Comparison of ENCODE assay signal across 26 mouse cellular contexts in the genomic region with DNA sequence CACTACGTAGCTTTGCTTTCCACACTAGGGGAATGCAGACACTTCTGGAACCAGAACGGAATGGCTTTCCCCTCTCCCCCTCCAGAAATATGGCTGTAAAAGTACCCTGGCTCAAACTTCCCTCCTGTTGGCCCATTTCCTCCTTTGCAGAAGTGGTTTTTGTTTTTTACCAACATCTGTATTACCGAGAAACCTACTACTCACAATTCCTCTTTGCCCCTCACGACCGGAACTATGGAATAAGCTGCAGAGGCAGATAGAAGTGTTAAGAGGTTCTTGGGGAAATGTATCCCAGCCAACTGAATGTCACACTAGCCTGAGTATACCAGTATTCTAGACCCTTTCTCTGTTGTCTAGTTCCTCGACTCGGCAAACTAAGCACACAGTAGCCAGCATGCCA. TPM values are rescaled to one million over a fixed set of nuclear protein-coding genes. Genes with fewer than 3 reads are reported as not detected.
DNase-seq lines count a peak whose midpoint lies in the region; ATAC-seq lines count a peak whose summit lies in the region.
"Had no signal": no experiment of that assay in that cellular context is flagged by ENCODE, and none has a peak within 500 bp of the region (broad histone marks: within the 10 kb centered on the region; RNA-seq: fewer than 3 reads in every experiment).

No protein-coding gene starts in this region.

- peaks cover 67% of the 10 kb centered on the region for H3K4me1 ChIP-seq in hindbrain, embryonic 12.5 days
- 0 out of 2 replicates have a peak, but pooled peaks cover 2% of the 10 kb centered on the region for H3K4me1 ChIP-seq in hindbrain, embryonic 11.5 days (replicated peaks; ENCODE audit: control insufficient read depth, insufficient read depth, low read length)
- peaks cover 78% of the 10 kb centered on the region for H3K4me1 ChIP-seq in midbrain, embryonic 16.5 days (ENCODE audit: control insufficient read depth, insufficient read depth, low read length)
- H3K4me1 ChIP-seq in midbrain, embryonic 11.5 days (ENCODE audit: control insufficient read depth, insufficient read depth, low read length) = peaks cover 12% of the 10 kb centered on the region
- H3K4me1 ChIP-seq: heart, embryonic 13.5 days; kidney, embryonic 15.5 days had no signal

- no peak overlapping the region for H3K27ac ChIP-seq in hindbrain, embryonic 12.5 days
- no peak overlapping the region for H3K27ac ChIP-seq in hindbrain, embryonic 11.5 days (ENCODE audit: low read depth, low read length)
- H3K27ac ChIP-seq in midbrain, embryonic 16.5 days (ENCODE audit: low read length) = no peak overlapping the region
- H3K27ac ChIP-seq in midbrain, embryonic 11.5 days (ENCODE audit: low read depth, low read length) = no peak overlapping the region
- H3K27ac ChIP-seq: forebrain, embryonic 12.5 days; heart, adult 2 months; heart, embryonic 13.5 days; kidney, embryonic 15.5 days; limb, embryonic 13.5 days; lung, embryonic 15.5 days had no signal

- H3K9me3 ChIP-seq in hindbrain, embryonic 12.5 days (replicated peaks) = no peaks in the 10 kb centered on the region
- H3K9me3 ChIP-seq in hindbrain, embryonic 11.5 days (ENCODE audit: control insufficient read depth, low read length) = no peaks in the 10 kb centered on the region
- H3K9me3 ChIP-seq in midbrain, embryonic 16.5 days (replicated peaks; ENCODE audit: control insufficient read depth, low read length, poor library complexity, severe bottlenecking) = no peaks in the 10 kb centered on the region
- no peaks in the 10 kb centered on the region for H3K9me3 ChIP-seq in midbrain, embryonic 11.5 days (ENCODE audit: control insufficient read depth, low read length)
- H3K9me3 ChIP-seq: forebrain, embryonic 12.5 days; heart, embryonic 13.5 days; kidney, embryonic 15.5 days; limb, embryonic 13.5 days; lung, embryonic 15.5 days had no signal

- no peak for DNase-seq in hindbrain, embryonic 11.5 days (ENCODE audit: low spot score)
- no peak for DNase-seq in midbrain, embryonic 11.5 days (ENCODE audit: low spot score, missing footprints)
- no peak for DNase-seq in gastrocnemius, postnatal 10 days
- DNase-seq in thymus, adult 18-20 months = no peak
- DNase-seq: adrenal gland, postnatal 25 days; cerebellum, adult 11-12 months; forebrain, postnatal 0 days; gastrocnemius, postnatal 25 days; heart, adult 2 months; heart, postnatal 10 days; kidney, adult 18-20 months; kidney, postnatal 25 days; right cerebral cortex, postnatal 14 days; thymus, postnatal 36 days had no signal

- no peak for ATAC-seq in hindbrain, embryonic 12.5 days (ENCODE audit: low FRiP score)
- no peak for ATAC-seq in hindbrain, embryonic 11.5 days (ENCODE audit: low FRiP score)
- no peak for ATAC-seq in midbrain, embryonic 16.5 days
- ATAC-seq in midbrain, embryonic 11.5 days (ENCODE audit: low FRiP score) = no peak
- ATAC-seq in common myeloid progenitor, adult 5-6 weeks (replicated peaks; ENCODE audit: low read depth, poor library complexity, severe bottlenecking) = peak; percentile 85
- ATAC-seq in megakaryocyte, adult 5-6 weeks (ENCODE audit: poor library complexity, severe bottlenecking) = peak; percentile 49
- ATAC-seq: forebrain, postnatal 0 days; hindbrain, embryonic 16.5 days had no signal

- H3K9ac ChIP-seq in hindbrain, embryonic 12.5 days = no peak overlapping the region; the same call in 1 of the 2 replicates
- no peak overlapping the region for H3K9ac ChIP-seq in hindbrain, embryonic 11.5 days (ENCODE audit: low read depth, low read length)
- no peak overlapping the region for H3K9ac ChIP-seq in midbrain, embryonic 16.5 days (ENCODE audit: low read depth, low read length)
- no peak overlapping the region for H3K9ac ChIP-seq in midbrain, embryonic 11.5 days (ENCODE audit: low read length)
- H3K9ac ChIP-seq: forebrain, embryonic 12.5 days; forebrain, postnatal 0 days; heart, embryonic 13.5 days; kidney, embryonic 15.5 days; limb, embryonic 13.5 days; lung, embryonic 15.5 days had no signal

- no peaks in the 10 kb centered on the region for H3K27me3 ChIP-seq in hindbrain, embryonic 12.5 days
- H3K27me3 ChIP-seq in hindbrain, embryonic 11.5 days (ENCODE audit: control insufficient read depth, insufficient read depth, low read length) = no peaks in the 10 kb centered on the region
- H3K27me3 ChIP-seq in midbrain, embryonic 16.5 days (ENCODE audit: control insufficient read depth, insufficient read depth, low read depth, low read length) = no peaks in the 10 kb centered on the region
- H3K27me3 ChIP-seq in midbrain, embryonic 11.5 days (ENCODE audit: control insufficient read depth, insufficient read depth, low read length) = no peaks in the 10 kb centered on the region
- H3K27me3 ChIP-seq: forebrain, embryonic 12.5 days; heart, embryonic 13.5 days; kidney, embryonic 15.5 days; limb, embryonic 13.5 days; lung, embryonic 15.5 days had no signal

- peak overlapping the region; percentile 4; the same call in 1 of the 2 replicates for H3K4me2 ChIP-seq in hindbrain, embryonic 12.5 days (replicated peaks)
- H3K4me2 ChIP-seq in hindbrain, embryonic 11.5 days (replicated peaks; ENCODE audit: low read depth, low read length) = no peak overlapping the region
- H3K4me2 ChIP-seq in midbrain, embryonic 16.5 days (ENCODE audit: low read length) = peak overlapping the region; percentile 1; the same call in 1 of the 2 replicates
- H3K4me2 ChIP-seq in midbrain, embryonic 11.5 days = no peak overlapping the region
- H3K4me2 ChIP-seq: forebrain, embryonic 12.5 days; heart, embryonic 13.5 days; kidney, embryonic 15.5 days; limb, embryonic 13.5 days; liver, embryonic 11.5 days; lung, embryonic 15.5 days had no signal

- H3K4me3 ChIP-seq in hindbrain, embryonic 12.5 days = no peak overlapping the region
- no peak overlapping the region for H3K4me3 ChIP-seq in hindbrain, embryonic 11.5 days (ENCODE audit: low read depth, low read length)
- no peak overlapping the region for H3K4me3 ChIP-seq in midbrain, embryonic 16.5 days (ENCODE audit: low read depth, low read length)
- H3K4me3 ChIP-seq in midbrain, embryonic 11.5 days (ENCODE audit: low read depth, low read length) = no peak overlapping the region
- H3K4me3 ChIP-seq: erythroblast, embryonic 14.5 days; forebrain, embryonic 12.5 days; heart, adult 2 months; heart, embryonic 13.5 days; kidney, embryonic 15.5 days; limb, embryonic 13.5 days; lung, embryonic 15.5 days had no signal

- H3K36me3 ChIP-seq in hindbrain, embryonic 12.5 days = peaks cover 42% of the 10 kb centered on the region; the same call in 1 of the 2 replicates
- H3K36me3 ChIP-seq in hindbrain, embryonic 11.5 days (ENCODE audit: control insufficient read depth, insufficient read depth, low read length) = peaks cover 5% of the 10 kb centered on the region; the same call in 1 of the 2 replicates
- H3K36me3 ChIP-seq in midbrain, embryonic 16.5 days (ENCODE audit: control insufficient read depth, insufficient read depth, low read length) = peaks cover 10% of the 10 kb centered on the region; the same call in 1 of the 2 replicates
- peaks cover 12% of the 10 kb centered on the region for H3K36me3 ChIP-seq in midbrain, embryonic 11.5 days (ENCODE audit: control insufficient read depth, insufficient read depth, low read length)
- H3K36me3 ChIP-seq: heart, embryonic 13.5 days; lung, embryonic 15.5 days had no signal

- 89% methylated on average over 7 of the region's 7 CpGs for WGBS in hindbrain, embryonic 12.5 days
- 95% methylated on average over 7 of the region's 7 CpGs for WGBS in hindbrain, embryonic 11.5 days
- WGBS in midbrain, embryonic 16.5 days = 93% methylated on average over 7 of the region's 7 CpGs
- WGBS in midbrain, embryonic 11.5 days = 95% methylated on average over 7 of the region's 7 CpGs

RNA-seq across cellular contexts. Expression of a gene that starts 9.7 kb away (rescaled TPM):
- 381 and 469 TPM in 2 replicates for polyA plus RNA-seq in hindbrain, embryonic 12.5 days (2016; fragmentation: Nextera tagmentation; extraction: Ambion mirVana)
- polyA plus RNA-seq in hindbrain, embryonic 11.5 days (2014; fragmentation: Nextera tagmentation; extraction: Ambion mirVana) = 130 and 214 TPM in 2 replicates
- 213 and 240 TPM in 2 replicates for polyA plus RNA-seq in midbrain, embryonic 16.5 days (2015; fragmentation: Nextera tagmentation; extraction: Ambion mirVana)
- 186 and 217 TPM in 2 replicates for polyA plus RNA-seq in midbrain, embryonic 11.5 days (2014; fragmentation: Nextera tagmentation; extraction: Ambion mirVana)
- 18.6 and 22.4 TPM in 2 replicates for total RNA-seq in common myeloid progenitor, adult 5-6 weeks (2017)
- 4.0 and 4.4 TPM in 2 replicates for total RNA-seq in megakaryocyte, adult 5-6 weeks (2015)
- total RNA-seq in megakaryocyte, adult 5-6 weeks (2017) = 5.8 and 6.8 TPM in 2 replicates
- 10 to 100 TPM; 17.4 to 20.5 TPM for total RNA-seq in gastrocnemius, postnatal 10 days (2021)

Comparison
In these comparisons a context has a peak if more than half of its experiments do, and no peak if none do; other contexts are left out.
1. H3K4me2 ChIP-seq: peak in hindbrain, embryonic 12.5 days (single experiment) and midbrain, embryonic 16.5 days (single experiment); none in hindbrain, embryonic 11.5 days (single experiment) and midbrain, embryonic 11.5 days (single experiment).
2. ATAC-seq: peak in common myeloid progenitor, adult 5-6 weeks (single experiment) and megakaryocyte, adult 5-6 weeks (single experiment); none in hindbrain, embryonic 12.5 days (single experiment), hindbrain, embryonic 11.5 days (single experiment), midbrain, embryonic 16.5 days (single experiment) and midbrain, embryonic 11.5 days (single experiment).